Mouse (Mus musculus) hindbrain, embryonic 11.5 days (tissue): ENCODE measurements around the gene Bcorl1. TPM values are rescaled to one million over a fixed set of nuclear protein-coding genes. Genes with fewer than 3 reads are reported as not detected.
"Not testable (repeated sequence)": the region's sequence is repeated elsewhere in the genome, so short reads cannot be mapped to it uniquely, and the experiment has no call there.

Experiments
- ATAC-seq: fragments of 200-750 bp; cut with Nextera tagmentation; 2 replicates; pipeline ENCODE4 v1.8.0; 2017; ENCODE audit warnings: mild to moderate bottlenecking, moderate TSS enrichment, moderate library complexity; ENCODE audit not compliant: low FRiP score
- DNase-seq: peaks from one replicate; pipeline ENCODE4 v3.0.0-alpha.2; 2015; ENCODE audit warnings: low spot score
- H3K27ac ChIP-seq: fragments of 300-500 bp; sonication (generic); 2 replicates; pipeline ENCODE4 v1.5.1; 2014; ENCODE audit warnings: mild to moderate bottlenecking, low read depth, low read length
- H3K27me3 ChIP-seq: fragments of 300-500 bp; sonication (generic); 2 replicates; pipeline ENCODE4 v1.6.1; 2014; ENCODE audit warnings: mild to moderate bottlenecking, low read length, moderate library complexity, mixed read lengths; ENCODE audit not compliant: control insufficient read depth, insufficient read depth
- H3K36me3 ChIP-seq: fragments of 300-500 bp; sonication (generic); 2 replicates; pipeline ENCODE4 v1.6.1; 2014; ENCODE audit warnings: mild to moderate bottlenecking, low read length, moderate library complexity, mixed read lengths; ENCODE audit not compliant: control insufficient read depth, insufficient read depth
- H3K4me1 ChIP-seq: fragments of 300-500 bp; sonication (generic); replicated peaks from 2 replicates; pipeline ENCODE4 v1.6.1; 2014; ENCODE audit warnings: low read length, mixed read lengths; ENCODE audit not compliant: control insufficient read depth, insufficient read depth
- H3K4me2 ChIP-seq: fragments of 300-500 bp; sonication (generic); replicated peaks from 2 replicates; pipeline ENCODE4 v1.6.1; 2014; ENCODE audit warnings: mild to moderate bottlenecking, low read depth, low read length
- H3K4me3 ChIP-seq: fragments of 300-500 bp; sonication (generic); 2 replicates; pipeline ENCODE4 v1.5.1; 2014; ENCODE audit warnings: low read depth, low read length
- H3K9ac ChIP-seq: fragments of 300-500 bp; sonication (generic); 2 replicates; pipeline ENCODE4 v1.6.1; 2014; ENCODE audit warnings: low read depth, low read length
- H3K9me3 ChIP-seq: fragments of 300-500 bp; sonication (generic); 2 replicates; pipeline ENCODE4 v1.6.1; 2016; ENCODE audit warnings: low read length; ENCODE audit not compliant: control insufficient read depth
- WGBS: fragments of 180-500 bp; shearing (Covaris S2); extraction: QIAGEN DNeasy Blood & Tissue Kit; methylation state at CpG from one replicate; pipeline ENCODE4 v1.1.7; 2014; 5-methylcytosine and 5-hydroxymethylcytosine counted together
- polyA plus RNA-seq: library from polyadenylated mRNA; unstranded; fragments of >200 nt; fragmentation: Nextera tagmentation; extraction: Ambion mirVana; gene quantifications from 2 replicates; pipeline ENCODE4 v1.2.1, GENCODE M21; 2014

Bcorl1 gene
- polyA plus RNA-seq, 1 experiment from 2014 or later, result 8.2 TPM

- Histone ChIP-seq H3K9me3 (no peaks in the 10 kb centered on the region), H3K27ac (no peak overlapping the region), H3K9ac (no peak overlapping the region), H3K4me2 (no peak overlapping the region), H3K27me3 (no peaks in the 10 kb centered on the region), H3K4me3 (no peak overlapping the region), H3K36me3 (no peaks in the 10 kb centered on the region), H3K4me1 (no peaks in the 10 kb centered on the region)
- ATAC-seq (no peak), DNase-seq (no peak)
- 95% methylated on average over 8 of the region's 8 CpGs for WGBS
Measured at GRCm38 (mm10) chrX:48428642-48429041, 87.5 kb downstream of the Bcorl1 start.

- Histone ChIP-seq H3K36me3 (no peaks in the 10 kb centered on the region), H3K4me1 (no peaks in the 10 kb centered on the region), H3K9me3 (no peaks in the 10 kb centered on the region), H3K27ac (no peak overlapping the region), H3K9ac (no peak overlapping the region), H3K4me2 (no peak overlapping the region), H3K4me3 (no peak overlapping the region), H3K27me3 (no peaks in the 10 kb centered on the region)
- DNase-seq (no peak), ATAC-seq (no peak)
Measured at GRCm38 (mm10) chrX:48429100-48429499, 87.9 kb downstream of the Bcorl1 start.

- WGBS, result 36% methylated on average over 6 of the region's 6 CpGs
- Histone ChIP-seq H3K4me3 (no peak overlapping the region), H3K36me3 (no peaks in the 10 kb centered on the region), H3K27ac (no peak overlapping the region), H3K27me3 (no peaks in the 10 kb centered on the region), H3K9me3 (no peaks in the 10 kb centered on the region), H3K4me1 (no peaks in the 10 kb centered on the region), H3K4me2 (no peak overlapping the region), H3K9ac (no peak overlapping the region)
- ATAC-seq, result no peak
- no peak for DNase-seq
Measured at GRCm38 (mm10) chrX:48429538-48429937, 88.4 kb downstream of the Bcorl1 start.

GRCm38 (mm10) chrX:48432599-48433526, 91.7 kb downstream of the Bcorl1 start:
- Histone ChIP-seq H3K36me3 (no peaks in the 10 kb centered on the region), H3K4me2 (no peak overlapping the region), H3K9ac (no peak overlapping the region), H3K9me3 (no peaks in the 10 kb centered on the region), H3K4me3 (no peak overlapping the region), H3K27ac (no peak overlapping the region), H3K27me3 (no peaks in the 10 kb centered on the region), H3K4me1 (no peaks in the 10 kb centered on the region)
- DNase-seq (no peak), ATAC-seq (no peak)
- WGBS, result 66% methylated on average over 15 of the region's 15 CpGs

- H3K9ac ChIP-seq, result no peak overlapping the region
- DNase-seq, result no peak
- no peaks in the 10 kb centered on the region for H3K27me3 ChIP-seq
- WGBS, result 37% methylated on average over 5 of the region's 6 CpGs
- H3K27ac ChIP-seq, result no peak overlapping the region
- no peaks in the 10 kb centered on the region for H3K36me3 ChIP-seq
- H3K9me3 ChIP-seq, result no peaks in the 10 kb centered on the region
- H3K4me3 ChIP-seq, result no peak overlapping the region
- no peak for ATAC-seq
- no peaks in the 10 kb centered on the region for H3K4me1 ChIP-seq
- H3K4me2 ChIP-seq, result no peak overlapping the region
Measured at GRCm38 (mm10) chrX:48433527-48433899, 92.4 kb downstream of the Bcorl1 start.

- Histone ChIP-seq H3K4me3 (no peak overlapping the region), H3K27ac (no peak overlapping the region), H3K4me2 (no peak overlapping the region), H3K9me3 (no peaks in the 10 kb centered on the region), H3K4me1 (no peaks in the 10 kb centered on the region), H3K27me3 (no peaks in the 10 kb centered on the region), H3K9ac (no peak overlapping the region), H3K36me3 (no peaks in the 10 kb centered on the region)
- ATAC-seq (no peak), DNase-seq (no peak)
- WGBS, result 88% methylated on average over 1 of the region's 1 CpGs
Measured at GRCm38 (mm10) chrX:48434251-48434650, 93.1 kb downstream of the Bcorl1 start.

- Histone ChIP-seq H3K9me3 (no peaks in the 10 kb centered on the region), H3K27ac (no peak overlapping the region), H3K4me2 (no peak overlapping the region), H3K27me3 (no peaks in the 10 kb centered on the region), H3K9ac (no peak overlapping the region), H3K4me3 (no peak overlapping the region), H3K36me3 (no peaks in the 10 kb centered on the region), H3K4me1 (no peaks in the 10 kb centered on the region)
- 76% methylated on average over 9 of the region's 9 CpGs for WGBS
- ATAC-seq, result no peak
- DNase-seq, result no peak
Measured at GRCm38 (mm10) chrX:48435477-48435900, 94.3 kb downstream of the Bcorl1 start.

- H3K9me3 ChIP-seq, H3K27me3 ChIP-seq, H3K27ac ChIP-seq, H3K4me1 ChIP-seq, H3K36me3 ChIP-seq, H3K4me3 ChIP-seq, H3K9ac ChIP-seq, DNase-seq, ATAC-seq, H3K4me2 ChIP-seq: not testable (repeated sequence)
- 94% methylated on average over 6 of the region's 7 CpGs for WGBS
Measured at GRCm38 (mm10) chrX:48436082-48436481, 94.9 kb downstream of the Bcorl1 start.

- Histone ChIP-seq H3K27me3 (no peaks in the 10 kb centered on the region), H3K9ac (no peak overlapping the region), H3K4me3 (no peak overlapping the region), H3K4me2 (no peak overlapping the region), H3K9me3 (no peaks in the 10 kb centered on the region), H3K36me3 (no peaks in the 10 kb centered on the region), H3K27ac (no peak overlapping the region), H3K4me1 (no peaks in the 10 kb centered on the region)
- ATAC-seq (no peak), DNase-seq (no peak)
- WGBS, result 58% methylated on average over 3 of the region's 4 CpGs
Measured at GRCm38 (mm10) chrX:48439036-48439435, 97.9 kb downstream of the Bcorl1 start.
